Mouse (Mus musculus) central nervous system, embryonic 18 days (tissue): ENCODE results near the gene Nusap1. TPM values are rescaled to one million over a fixed set of nuclear protein-coding genes. Genes with fewer than 3 reads are reported as not detected.

Source experiments
- polyA plus RNA-seq: library from polyadenylated mRNA; depleted of rRNA; stranded (reverse); fragments of >200 nt; gene quantifications from 2 replicates; pipeline ENCODE4 v1.2.3, GENCODE M21; 2012; rRNA removed

The Nusap1 gene
- 6.5 and 7.7 TPM in 2 replicates for polyA plus RNA-seq

DNA sequence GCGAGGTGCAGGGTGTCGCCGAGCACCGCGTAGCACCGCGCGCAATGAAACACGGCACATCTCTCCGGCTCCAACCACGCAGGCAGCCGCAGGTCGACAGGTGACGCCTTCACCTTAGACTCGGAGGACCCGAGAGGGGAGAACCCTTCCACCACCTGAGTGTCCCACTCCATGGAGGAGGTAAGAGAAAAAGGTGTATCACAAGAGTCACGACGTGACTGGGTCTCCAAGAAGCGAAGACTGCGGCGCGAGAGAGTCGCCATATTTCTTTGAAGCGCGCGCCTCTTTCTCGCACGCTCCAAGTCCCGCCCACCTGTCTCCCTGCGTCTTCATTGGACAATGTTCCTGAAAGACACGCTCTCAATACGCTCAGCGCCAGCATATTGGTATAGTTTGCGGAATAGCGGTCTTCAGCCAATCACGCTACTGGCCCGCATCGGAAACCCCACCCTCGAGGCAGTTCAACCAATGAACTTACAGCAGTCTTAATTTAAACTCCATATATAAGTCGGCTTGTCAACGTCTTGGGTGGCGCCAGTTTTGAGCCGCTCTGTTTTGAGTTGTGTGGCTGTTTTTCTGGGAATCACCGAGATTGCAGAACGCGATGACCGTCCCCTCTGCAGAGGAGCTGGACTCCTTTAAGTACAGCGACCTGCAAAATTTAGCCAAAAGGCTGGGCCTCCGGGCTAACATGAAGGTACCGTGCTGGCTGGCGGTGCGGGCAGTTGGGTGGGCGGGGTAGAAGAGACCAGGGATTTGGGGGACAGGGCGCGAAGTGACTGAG, at the start of gene Nusap1, which contains the start of gene Oip5:
TSS of gene Nusap1 (plus strand) at position 100 of the 784 bp plus-strand sequence.
TSS of gene Oip5 (minus strand) at position 271 of the 784 bp plus-strand sequence.

DNA sequence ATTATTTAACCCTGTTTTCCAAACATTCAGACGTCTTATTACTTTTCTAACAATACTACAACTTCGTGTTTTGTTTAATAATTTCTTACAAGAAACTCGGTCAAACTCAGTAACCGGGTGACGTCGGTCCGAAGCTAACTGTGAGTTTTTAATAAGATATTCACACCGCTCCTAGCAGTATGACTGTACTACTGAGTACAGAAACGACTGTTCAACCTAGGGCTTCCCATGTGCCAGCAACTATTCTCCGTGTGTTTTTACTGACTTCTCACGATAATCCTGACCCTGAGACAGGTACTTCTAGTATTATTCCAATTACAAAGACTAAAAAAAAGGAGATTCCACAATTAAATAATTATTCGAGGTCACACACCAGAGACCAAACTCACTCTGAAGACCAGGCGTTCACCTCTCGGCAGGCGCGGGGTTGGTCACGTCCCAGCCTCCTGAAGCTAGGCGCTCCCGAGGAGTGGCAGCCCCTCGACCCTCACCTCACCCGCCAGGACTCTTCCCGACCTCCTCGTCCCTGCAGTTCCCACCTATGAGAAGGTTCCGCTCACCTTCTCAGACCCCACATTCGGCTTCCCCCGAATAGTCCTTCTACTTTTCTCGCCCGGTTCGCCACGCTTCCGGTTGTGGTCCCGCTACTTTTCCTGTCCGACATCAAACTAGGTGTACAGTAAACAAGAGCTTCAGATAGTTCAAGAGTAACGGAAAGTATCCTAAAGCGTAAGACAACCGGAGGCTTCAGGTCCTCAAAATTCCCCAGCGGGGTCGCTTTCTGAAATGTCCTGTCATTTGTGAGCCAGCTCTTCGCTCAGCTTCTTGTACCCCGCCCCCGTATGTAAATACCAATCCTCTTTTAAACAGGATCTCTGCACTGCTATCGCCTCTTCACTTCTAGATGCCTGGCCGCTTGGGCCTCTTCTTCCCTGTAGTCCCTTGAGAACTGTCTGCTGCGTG, 44.4 kb downstream of the Nusap1 start, which contains the start of gene Ndufaf1:
TSS of gene Ndufaf1 (minus strand) at position 608 of the 963 bp plus-strand sequence.

DNA sequence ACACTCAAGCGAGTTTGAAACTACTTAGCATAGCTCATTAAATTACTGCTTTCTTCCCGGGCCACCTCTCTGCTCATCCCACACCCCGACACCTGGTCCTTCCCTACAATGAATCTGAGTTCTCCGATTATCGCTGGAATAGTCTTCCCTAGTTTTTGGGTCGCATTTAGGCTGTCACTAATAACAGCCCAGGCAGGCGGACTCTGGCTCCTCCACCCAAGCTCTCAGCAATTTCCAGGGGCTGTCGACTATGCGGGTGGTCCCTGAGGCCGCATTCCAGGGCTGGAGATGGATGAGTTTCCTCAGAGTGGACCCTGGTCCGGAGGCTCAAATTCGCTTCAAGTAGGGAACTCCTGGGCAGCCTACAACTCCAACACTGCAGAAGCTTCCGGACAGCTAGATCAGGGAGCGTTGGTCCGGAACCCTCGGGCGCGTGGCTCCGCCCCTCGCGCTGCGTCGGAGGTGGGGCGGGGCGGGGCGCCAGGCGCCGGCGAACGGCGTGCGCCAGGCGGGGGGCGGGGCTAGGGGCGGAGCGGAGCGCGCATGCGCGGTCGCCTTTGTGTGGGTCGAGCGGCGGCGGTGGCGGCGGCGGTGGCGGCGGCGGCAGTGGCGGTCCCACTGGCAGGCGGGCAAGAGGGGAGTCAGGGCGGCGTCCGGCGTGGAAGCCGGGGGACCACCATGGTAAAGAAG, 56.6 kb downstream of the Nusap1 start, which contains the start of gene Rtf1:
TSS of gene Rtf1 (plus strand) at position 544 of the 690 bp plus-strand sequence.

Other genes starting within 250 kb of the Nusap1 start
- gene Ino80, start 140.6 kb upstream of the Nusap1 start, polyA plus RNA-seq: 12.1 and 12.6 TPM in 2 replicates
- 0.71 and 0.83 TPM in 2 replicates for gene Exd1, start 70.7 kb upstream of the Nusap1 start, polyA plus RNA-seq
- gene Chp1, start 70.6 kb upstream of the Nusap1 start, polyA plus RNA-seq: 60.2 and 65.8 TPM in 2 replicates
- 3.2 and 5.0 TPM in 2 replicates for gene Oip5, start 171 bp downstream of the Nusap1 start, polyA plus RNA-seq
- gene Ndufaf1, start 44.5 kb downstream of the Nusap1 start, polyA plus RNA-seq: 15.1 and 17.0 TPM in 2 replicates
- 38.0 and 41.7 TPM in 2 replicates for gene Rtf1, start 56.8 kb downstream of the Nusap1 start, polyA plus RNA-seq
- gene Itpka, start 124.0 kb downstream of the Nusap1 start, polyA plus RNA-seq: 4.3 and 5.7 TPM in 2 replicates
- 5.9 and 6.2 TPM in 2 replicates for gene Ltk, start 142.1 kb downstream of the Nusap1 start, polyA plus RNA-seq
- gene Rpap1, start 169.2 kb downstream of the Nusap1 start, polyA plus RNA-seq: 11.8 and 12.9 TPM in 2 replicates
- 45.0 and 48.4 TPM in 2 replicates for gene Tyro3, start 179.4 kb downstream of the Nusap1 start, polyA plus RNA-seq